Mouse (Mus musculus): Measurements from ENCODE around the gene Tomm40. TPM values are rescaled to one million over a fixed set of nuclear protein-coding genes. Genes with fewer than 3 reads are reported as not detected.

The Tomm40 gene
- polyA plus RNA-seq, 1 experiment from 2014 or later, result 244 TPM

DNA sequence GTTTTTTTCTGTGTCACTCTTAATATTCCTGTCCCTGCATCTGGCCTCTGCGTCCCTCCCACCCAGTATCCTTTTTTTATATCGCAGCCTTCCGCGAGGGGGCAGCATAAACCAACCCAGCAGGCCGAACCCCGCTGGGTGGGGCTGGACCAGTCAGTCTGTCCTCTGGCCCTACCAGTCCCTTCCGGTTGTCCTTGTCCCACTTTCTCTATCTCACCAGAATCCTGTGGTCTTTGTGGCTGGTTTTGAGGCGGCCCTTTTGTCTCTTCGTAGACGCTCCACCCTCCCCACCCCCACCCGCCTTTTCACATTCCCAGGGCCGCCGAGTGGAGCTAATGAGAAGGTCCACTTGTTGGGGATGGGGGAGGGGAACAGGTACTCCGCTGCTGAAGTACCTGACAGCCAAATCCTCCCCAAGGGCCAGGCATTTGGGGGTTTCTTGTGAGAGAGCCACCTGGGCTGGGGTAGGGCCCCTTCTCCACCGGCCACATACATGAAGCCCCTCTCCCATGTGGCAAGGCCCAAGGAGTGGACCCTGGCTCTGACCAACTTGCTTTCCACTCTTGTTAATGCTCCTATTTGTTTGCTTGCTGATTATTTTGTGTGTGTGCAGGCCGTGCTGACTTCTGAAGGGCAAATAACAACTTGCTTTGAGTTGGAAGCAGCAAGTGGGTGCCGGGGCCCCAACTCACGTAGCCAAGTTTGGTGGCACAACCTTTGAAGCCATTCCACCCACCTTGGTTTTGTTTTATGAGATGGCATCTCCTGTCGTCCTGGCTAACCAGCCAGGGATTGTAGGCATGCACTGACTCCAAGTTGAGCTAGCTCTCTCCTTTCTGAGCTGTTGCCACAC is 35.2 kb upstream of the Tomm40 start, which contains the start of gene Nectin2:
Nectin2 (minus strand) TSS at position 267 of the 853 bp plus-strand sequence.
- 18% methylated on average over 19 of the region's 19 CpGs for WGBS
- Histone ChIP-seq H3K36me3 (0 out of 2 replicates have a peak, but pooled peaks cover 2% of the 10 kb centered on the region), H3K9me3 (replicated peaks) (no peaks in the 10 kb centered on the region), H3K4me1 (peaks cover 42% of the 10 kb centered on the region), H3K4me3 (peak within 1 kb of the TSS; percentile 84), H3K27me3 (ENCODE audit: low read depth, poor library complexity, severe bottlenecking) (no peaks in the 10 kb centered on the region), H3K27ac (peak within 1 kb of the TSS; percentile 93)
- DNase-seq (ENCODE audit: low spot score), result peak; percentile 91

DNA sequence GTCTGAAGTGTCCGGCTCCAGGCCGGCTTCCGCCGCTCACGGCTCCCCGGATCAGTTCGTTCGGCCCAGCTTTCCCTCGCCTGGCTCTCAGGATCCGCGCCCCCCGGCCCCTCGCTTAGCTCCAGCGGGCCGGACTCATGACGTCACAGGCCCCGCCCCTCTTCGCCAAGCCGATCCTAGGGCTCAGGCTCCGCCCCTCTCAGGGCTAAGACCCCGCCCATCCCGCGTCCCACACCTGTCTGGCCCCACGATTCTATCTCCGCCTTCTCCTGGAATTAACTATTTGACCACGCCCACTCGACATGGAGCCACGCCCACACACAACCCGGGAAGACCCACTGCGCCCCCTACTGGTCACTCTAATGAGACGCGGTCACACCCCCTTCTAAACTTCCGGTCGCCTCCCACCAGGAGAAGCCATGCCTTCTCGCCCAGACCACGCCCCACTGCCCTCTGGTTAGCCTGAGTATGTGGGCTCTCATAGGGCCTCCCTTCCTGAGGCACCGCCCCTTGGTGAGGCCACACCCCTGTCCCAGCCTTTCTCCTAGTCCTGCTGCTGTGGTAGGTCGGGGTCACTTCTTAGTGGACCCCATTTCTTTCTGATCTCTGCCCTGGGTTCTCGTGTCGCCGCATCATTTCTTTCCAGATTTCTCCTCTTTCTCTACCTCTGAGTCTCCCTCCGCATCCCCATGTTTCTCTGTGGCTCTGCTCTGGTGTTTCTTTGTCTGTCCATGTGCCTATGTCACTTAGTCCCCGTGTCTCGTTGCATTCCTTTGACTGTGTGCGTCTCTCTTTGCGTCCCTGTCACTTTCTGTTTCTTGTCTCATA is 34.4 kb upstream of the Tomm40 start:
- Histone ChIP-seq H3K27me3 (ENCODE audit: low read depth, poor library complexity, severe bottlenecking) (no peaks in the 10 kb centered on the region), H3K4me3 (peak overlapping the region; percentile 84), H3K4me1 (peaks cover 50% of the 10 kb centered on the region), H3K36me3 (peaks cover 7% of the 10 kb centered on the region), H3K9me3 (replicated peaks) (no peaks in the 10 kb centered on the region), H3K27ac (peak overlapping the region; percentile 93)
- peak; percentile 99 for DNase-seq (ENCODE audit: low spot score)
- WGBS, result under 1% methylated on average over 46 of the region's 46 CpGs

DNA sequence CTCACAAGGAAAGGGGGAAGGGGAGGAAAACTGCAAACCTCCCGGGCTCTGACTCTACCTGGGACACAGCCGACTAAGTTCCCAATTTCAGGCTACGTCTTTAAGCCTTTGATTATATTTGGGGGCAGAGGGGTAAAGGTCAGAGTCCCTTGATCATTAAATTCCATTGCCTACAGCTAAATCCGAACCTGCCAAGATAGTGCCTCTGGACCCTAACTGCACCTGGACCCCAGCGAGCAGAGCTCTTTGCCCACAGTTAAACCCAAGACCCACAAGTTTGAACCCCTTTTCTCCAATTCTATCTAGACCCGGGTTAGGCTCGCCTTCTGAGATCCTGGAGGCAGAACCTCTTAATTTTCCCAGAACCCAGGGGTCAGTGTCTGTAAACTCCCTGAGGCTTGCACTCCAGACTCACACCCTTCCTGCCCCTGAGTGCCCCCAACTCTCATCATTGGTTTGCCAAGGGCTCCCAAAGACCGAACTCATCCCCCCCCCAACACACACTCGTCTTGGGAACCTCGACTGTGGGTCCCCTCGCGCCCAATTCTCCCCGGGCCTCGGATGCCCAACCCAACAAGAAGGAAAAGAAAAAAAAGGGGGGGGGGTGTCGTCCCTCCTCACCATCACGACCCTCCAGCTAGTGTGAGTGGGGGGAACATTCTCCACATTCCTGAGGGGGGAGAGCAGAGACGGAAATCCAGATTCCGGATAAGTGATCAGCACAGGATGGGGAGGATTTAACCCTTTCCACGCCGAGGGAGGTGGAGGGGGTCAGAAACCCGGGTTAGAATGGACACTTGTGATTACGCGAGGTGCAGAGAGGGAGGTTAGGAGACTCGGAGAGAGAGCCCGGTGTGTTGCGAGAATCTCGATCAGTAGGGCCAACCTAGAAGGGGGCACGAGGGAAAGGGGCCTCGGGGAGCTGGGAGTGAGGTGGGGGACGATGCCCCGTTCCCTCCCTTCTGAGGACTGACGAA is 33.3 kb upstream of the Tomm40 start:
- Histone ChIP-seq H3K27me3 (ENCODE audit: low read depth, poor library complexity, severe bottlenecking) (no peaks in the 10 kb centered on the region), H3K9me3 (replicated peaks) (no peaks in the 10 kb centered on the region), H3K27ac (peak overlapping the region; percentile 93), H3K36me3 (peaks cover 18% of the 10 kb centered on the region), H3K4me1 (peaks cover 53% of the 10 kb centered on the region), H3K4me3 (peak overlapping the region; percentile 84)
- whole genome bisulfite sequencing, result 1% methylated on average over 32 of the region's 32 CpGs
- DNase-seq (ENCODE audit: low spot score), result peak; percentile 72

DNA sequence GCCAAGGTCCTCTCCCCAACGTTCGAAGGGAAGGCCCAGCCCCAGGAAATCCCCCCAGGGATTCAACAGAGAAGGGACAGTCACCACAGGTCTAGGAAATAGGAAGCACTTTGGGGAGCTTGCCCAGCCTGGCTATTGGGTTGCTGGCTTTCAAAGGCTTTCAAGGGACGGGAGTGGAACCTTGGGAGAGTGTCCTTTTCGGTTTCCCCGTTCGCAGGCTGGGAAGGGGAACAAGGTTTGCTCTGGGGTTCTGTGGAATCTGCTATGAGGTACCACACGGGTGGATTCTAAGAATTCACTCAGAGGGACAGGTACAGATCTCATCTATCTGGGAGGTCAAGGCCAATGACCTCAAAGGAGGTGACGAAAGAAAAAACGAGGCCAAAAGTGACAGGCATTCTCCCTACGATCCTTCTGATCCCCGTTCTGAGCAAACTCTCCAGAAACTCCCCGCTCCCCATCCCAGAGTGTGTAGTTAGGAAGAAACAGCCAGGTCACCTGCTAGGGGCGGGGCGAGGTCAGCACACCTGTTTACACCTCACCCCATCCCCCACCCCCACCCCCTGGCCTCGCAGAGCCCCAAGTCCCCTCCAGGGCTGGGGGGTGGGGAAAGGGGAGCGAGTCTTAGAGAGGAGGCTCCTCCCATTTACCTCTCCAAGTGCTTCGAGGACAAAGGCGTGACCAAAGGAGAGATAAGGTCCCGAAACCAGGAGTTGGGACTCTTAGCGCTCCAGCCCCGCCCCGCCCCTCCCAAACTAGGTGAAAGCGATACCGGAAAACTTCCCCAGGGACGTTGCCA is 32.4 kb upstream of the Tomm40 start:
- H3K36me3 ChIP-seq, result peaks cover 24% of the 10 kb centered on the region
- peaks cover 53% of the 10 kb centered on the region for H3K4me1 ChIP-seq
- H3K27ac ChIP-seq, result peak overlapping the region; percentile 93
- WGBS, result 3% methylated on average over 25 of the region's 25 CpGs
- H3K4me3 ChIP-seq, result peak overlapping the region; percentile 84
- H3K9me3 ChIP-seq (replicated peaks), result no peaks in the 10 kb centered on the region
- H3K27me3 ChIP-seq (ENCODE audit: low read depth, poor library complexity, severe bottlenecking), result no peaks in the 10 kb centered on the region
- peak; percentile 44 for DNase-seq (ENCODE audit: low spot score)

DNA sequence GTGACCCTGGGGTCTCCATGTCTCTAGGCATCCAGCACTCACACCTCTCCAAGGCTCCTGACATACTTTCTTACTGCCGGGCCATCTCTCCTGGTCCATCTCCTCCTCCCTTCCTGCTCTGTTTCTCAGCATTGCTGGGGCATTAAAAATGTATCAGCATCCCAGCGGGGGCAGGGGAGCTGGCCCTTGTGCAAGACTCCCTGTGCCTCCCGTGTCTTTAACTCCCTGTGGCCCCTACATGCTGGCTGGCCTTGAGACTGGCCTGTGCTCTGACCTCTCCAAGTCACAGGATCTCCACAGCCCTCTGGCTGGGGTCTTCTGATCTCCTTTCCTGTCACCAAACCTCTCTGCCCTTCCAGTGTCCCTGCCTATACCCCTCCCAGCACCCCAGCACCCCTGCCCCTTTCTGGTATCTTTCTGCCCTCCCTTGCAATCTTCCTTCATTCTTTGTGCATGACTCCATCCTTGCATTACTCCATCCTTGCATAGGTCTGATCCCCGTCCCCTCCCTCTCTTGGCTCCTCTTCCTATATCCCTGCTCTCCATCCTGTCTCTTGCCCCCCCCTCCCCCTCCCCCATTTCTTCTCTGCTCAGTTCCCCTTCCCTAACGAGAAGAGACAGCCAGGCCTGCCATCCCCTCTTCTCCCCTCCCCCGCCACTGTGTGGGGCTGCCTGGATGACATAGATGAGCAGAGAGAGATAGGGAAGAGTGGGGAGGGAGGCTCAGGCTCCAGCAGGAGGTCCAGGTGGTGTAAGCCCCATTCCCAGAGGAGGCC is 31.4 kb upstream of the Tomm40 start:
- peaks cover 26% of the 10 kb centered on the region for H3K36me3 ChIP-seq
- no peak overlapping the region; the same call in 1 of the 2 replicates for H3K27ac ChIP-seq
- H3K4me3 ChIP-seq, result peak overlapping the region; percentile 84
- H3K9me3 ChIP-seq (replicated peaks), result no peaks in the 10 kb centered on the region
- no peak for DNase-seq (ENCODE audit: low spot score)
- WGBS, result 31% methylated on average over 6 of the region's 6 CpGs
- H3K4me1 ChIP-seq, result peaks cover 60% of the 10 kb centered on the region
- H3K27me3 ChIP-seq (ENCODE audit: low read depth, poor library complexity, severe bottlenecking), result no peaks in the 10 kb centered on the region

DNA sequence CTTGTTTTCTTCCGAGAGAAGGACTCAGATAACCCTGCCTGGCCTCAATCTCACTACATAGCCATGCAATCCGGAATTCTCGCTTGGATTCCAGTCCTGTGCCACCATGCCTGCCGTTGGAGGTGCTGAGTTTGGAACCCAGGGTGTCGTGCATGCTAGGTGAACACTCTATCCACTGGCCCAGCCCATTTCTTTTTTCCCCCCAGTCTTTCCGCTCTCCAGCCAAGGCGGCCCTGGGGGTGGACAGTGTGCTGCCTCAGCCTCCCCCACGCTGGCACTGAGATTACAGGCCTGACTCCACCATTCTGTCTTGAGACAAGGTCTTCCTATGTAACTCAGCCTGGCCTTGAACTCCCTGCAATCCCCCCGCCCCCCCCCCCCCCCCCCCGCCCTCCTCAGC is 30.7 kb upstream of the Tomm40 start:
- Histone ChIP-seq H3K4me3 (no peak overlapping the region), H3K4me1 (peaks cover 66% of the 10 kb centered on the region), H3K27me3 (ENCODE audit: low read depth, poor library complexity, severe bottlenecking) (no peaks in the 10 kb centered on the region), H3K27ac (no peak overlapping the region), H3K36me3 (peaks cover 33% of the 10 kb centered on the region), H3K9me3 (replicated peaks) (no peaks in the 10 kb centered on the region)
- DNase-seq (ENCODE audit: low spot score), result no peak
- WGBS, result 79% methylated on average over 9 of the region's 10 CpGs

DNA sequence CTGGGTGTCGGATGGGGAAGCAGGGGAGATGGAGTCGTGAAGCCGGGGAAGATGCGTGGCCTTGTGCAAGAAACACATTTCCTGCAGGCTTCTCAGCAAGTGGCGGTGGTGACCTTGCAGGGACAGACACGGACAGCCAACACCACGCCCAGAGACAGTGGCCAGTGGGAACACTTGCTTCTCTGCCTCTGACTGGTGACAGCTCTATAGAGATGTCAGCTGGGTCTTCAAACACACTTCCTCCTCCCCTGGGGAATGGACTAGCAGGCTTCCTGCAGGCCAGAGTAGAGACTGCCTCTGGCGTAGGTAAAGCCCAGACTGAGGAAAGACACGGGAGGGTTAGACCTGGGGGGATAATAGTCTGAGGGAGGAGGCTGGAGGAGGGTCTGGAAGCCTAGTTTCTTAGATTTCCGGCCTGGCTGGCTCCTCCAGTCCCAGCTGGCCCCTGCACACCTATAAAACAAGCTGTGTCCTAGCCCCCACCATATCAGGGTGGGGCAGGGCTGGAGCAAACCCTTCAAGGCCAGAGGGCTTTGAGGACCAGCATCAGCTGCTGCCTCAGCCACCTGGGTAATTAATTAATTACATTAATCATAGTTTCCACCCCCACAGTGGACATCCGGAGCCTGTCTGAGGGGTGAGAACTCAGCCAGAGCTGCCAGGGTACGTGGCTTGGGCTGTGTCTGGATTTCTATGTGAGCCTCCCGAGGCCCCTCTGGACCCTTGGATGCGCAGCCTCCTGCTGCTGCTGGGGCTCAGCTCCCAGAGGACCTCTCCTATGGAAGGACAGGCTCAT is 29.6 kb upstream of the Tomm40 start:
- H3K27ac ChIP-seq, result 0 out of 2 replicates have a peak overlapping the region, but pooled peaks have one; percentile 12
- H3K4me3 ChIP-seq, result no peak overlapping the region
- peaks cover 55% of the 10 kb centered on the region for H3K4me1 ChIP-seq

DNA sequence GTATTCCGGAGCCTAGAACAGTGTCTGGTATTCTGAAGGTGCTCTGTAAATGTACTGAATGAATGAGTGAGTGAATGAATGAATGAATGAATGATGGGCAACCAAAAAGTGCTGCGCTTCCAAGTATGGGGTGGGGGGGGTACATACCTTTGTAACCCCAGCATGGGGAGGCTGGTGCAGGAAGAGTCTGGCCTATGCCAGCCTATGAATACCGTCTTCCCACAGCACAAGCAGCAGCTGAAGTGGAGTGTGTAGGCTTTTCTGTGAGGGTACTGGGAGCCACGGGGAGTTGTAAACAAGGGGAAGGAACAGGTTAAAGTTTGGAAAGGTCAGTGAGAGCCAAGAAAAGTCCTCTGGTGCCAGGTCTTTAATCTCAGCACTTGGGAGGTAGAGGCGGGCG is 28.6 kb upstream of the Tomm40 start:
- 91% methylated on average over 6 of the region's 6 CpGs for WGBS
- Histone ChIP-seq H3K36me3 (peaks cover 52% of the 10 kb centered on the region), H3K4me1 (peaks cover 54% of the 10 kb centered on the region), H3K9me3 (replicated peaks) (no peaks in the 10 kb centered on the region), H3K27me3 (ENCODE audit: low read depth, poor library complexity, severe bottlenecking) (no peaks in the 10 kb centered on the region), H3K27ac (no peak overlapping the region), H3K4me3 (no peak overlapping the region)
- DNase-seq (ENCODE audit: low spot score), result no peak

More for the DNA sequence above, 29.6 kb upstream of the Tomm40 start:
- Histone ChIP-seq H3K36me3 (peaks cover 43% of the 10 kb centered on the region), H3K27me3 (ENCODE audit: low read depth, poor library complexity, severe bottlenecking) (no peaks in the 10 kb centered on the region), H3K9me3 (replicated peaks) (no peaks in the 10 kb centered on the region)
- DNase-seq (ENCODE audit: low spot score), result no peak
- WGBS, result 69% methylated on average over 14 of the region's 14 CpGs

DNA sequence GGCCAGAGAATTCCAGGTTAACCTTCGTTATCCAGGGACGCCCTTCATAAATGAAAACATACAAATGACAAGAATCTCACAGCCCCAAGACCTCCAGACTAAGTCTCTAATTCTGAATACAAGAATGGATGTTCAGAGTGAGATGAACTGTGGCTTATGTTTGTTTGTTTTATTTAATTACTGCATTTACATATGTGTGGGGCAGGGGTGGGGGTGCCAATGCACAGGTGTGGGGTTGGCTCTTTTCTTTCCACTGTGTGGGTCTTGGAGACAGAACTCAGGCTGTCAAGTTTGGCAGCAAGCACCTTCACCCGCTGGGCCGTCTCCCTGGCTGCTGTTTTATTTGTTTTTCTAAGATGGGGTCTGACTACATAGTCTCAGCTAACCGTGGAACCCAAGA is 27.2 kb upstream of the Tomm40 start:
- Histone ChIP-seq H3K9me3 (replicated peaks) (no peaks in the 10 kb centered on the region), H3K27me3 (ENCODE audit: low read depth, poor library complexity, severe bottlenecking) (no peaks in the 10 kb centered on the region), H3K4me3 (no peak overlapping the region), H3K4me1 (peaks cover 41% of the 10 kb centered on the region), H3K36me3 (peaks cover 62% of the 10 kb centered on the region), H3K27ac (no peak overlapping the region)
- no peak for DNase-seq (ENCODE audit: low spot score)
- WGBS, result 53% methylated on average over 5 of the region's 5 CpGs

DNA sequence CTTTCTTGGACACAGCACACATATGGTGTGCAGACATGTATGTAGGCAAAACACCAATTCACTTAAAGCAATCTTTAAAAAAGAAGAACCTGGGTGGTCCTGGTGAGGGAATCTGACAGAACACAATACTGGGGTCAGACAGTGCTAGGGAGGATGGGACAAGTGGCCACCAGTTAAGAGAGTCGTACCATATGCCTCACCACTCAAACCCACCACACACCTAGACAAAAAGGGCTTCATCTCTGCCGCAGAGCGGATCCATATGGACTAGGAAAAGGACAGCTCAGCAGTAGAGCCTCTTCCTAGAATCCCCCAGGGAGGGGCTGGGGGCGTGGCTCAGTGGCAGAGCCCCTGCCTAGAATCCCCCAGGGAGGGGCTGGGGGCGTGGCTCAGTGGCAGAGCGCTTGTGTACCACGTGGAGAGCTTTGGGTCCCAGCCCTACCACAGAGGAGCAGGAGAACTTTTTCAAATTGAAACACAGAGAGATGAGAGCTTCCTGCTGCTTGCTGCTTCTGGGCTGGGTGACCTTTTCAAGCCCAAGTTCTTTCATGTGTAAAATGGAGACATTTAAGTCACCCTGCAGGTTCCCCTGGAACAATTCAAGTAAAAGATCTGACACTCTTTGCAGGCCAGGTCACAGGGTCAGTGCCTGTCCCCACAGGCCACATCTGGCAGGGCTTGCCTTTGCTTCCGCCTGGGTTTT is 26.2 kb upstream of the Tomm40 start:
- Histone ChIP-seq H3K27ac (no peak overlapping the region), H3K27me3 (ENCODE audit: low read depth, poor library complexity, severe bottlenecking) (no peaks in the 10 kb centered on the region), H3K9me3 (replicated peaks) (no peaks in the 10 kb centered on the region), H3K4me3 (0 out of 2 replicates have a peak overlapping the region, but pooled peaks have one; percentile 10), H3K36me3 (peaks cover 72% of the 10 kb centered on the region), H3K4me1 (peaks cover 31% of the 10 kb centered on the region)
- whole genome bisulfite sequencing, result 6% methylated on average over 8 of the region's 8 CpGs
- DNase-seq (ENCODE audit: low spot score), result no peak

All from limb, embryonic 10.5 days (tissue).